Comparison of ENCODE assay signal across 26 mouse cellular contexts in the genomic region with DNA sequence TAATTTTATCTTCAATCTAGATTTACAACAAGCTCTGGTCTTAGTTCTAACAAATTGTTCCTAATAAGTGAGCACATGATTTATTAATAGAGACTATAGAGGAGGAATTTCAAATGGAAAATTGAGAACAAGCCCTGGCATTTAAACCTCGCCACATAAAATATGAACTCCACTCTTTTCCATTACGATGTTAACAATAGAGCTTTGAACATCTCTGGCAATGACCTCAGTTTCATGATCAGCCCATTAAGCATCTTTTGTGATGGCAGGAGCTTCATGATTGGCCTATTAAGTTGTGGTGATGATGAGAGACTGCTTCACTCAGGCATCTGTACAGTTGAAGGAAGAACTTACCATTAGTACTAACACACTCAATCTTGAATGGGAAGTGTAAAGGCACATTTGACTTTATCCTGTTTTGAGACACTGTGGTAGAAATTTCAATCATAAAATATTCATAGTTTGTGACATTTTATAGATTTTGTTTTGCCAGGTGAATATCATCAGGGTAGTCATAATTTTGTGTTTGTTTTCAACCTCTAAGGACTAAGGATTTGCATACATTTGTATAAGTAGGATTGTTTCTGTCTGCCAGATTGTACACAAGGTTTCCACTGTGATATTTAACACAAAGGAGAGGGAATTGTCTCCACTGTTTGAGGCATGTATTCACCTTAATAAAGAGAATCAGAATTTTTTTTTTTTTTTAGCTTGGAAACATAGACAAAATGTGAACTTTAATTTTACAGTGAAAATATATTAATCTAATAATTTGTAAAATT.
"Had no signal": no experiment of that assay in that cellular context is flagged by ENCODE, and none has a peak within 500 bp of the region (broad histone marks: within the 10 kb centered on the region; RNA-seq: fewer than 3 reads in every experiment).

No protein-coding gene starts in this region.

- H3K4me3 ChIP-seq: gastrocnemius, adult 2 months; heart, embryonic 10.5 days; heart, embryonic 12.5 days; hindbrain, embryonic 10.5 days; hindbrain, embryonic 12.5 days; intestine, embryonic 15.5 days; layer of hippocampus, adult 2 months; limb, embryonic 12.5 days; limb, embryonic 15.5 days had no signal

- H3K36me3 ChIP-seq: heart, embryonic 10.5 days; heart, embryonic 12.5 days; hindbrain, embryonic 10.5 days; hindbrain, embryonic 12.5 days; intestine, embryonic 15.5 days; limb, embryonic 12.5 days; limb, embryonic 15.5 days had no signal

- H3K4me2 ChIP-seq: heart, embryonic 12.5 days; hindbrain, embryonic 12.5 days; hindbrain, embryonic 14.5 days; intestine, embryonic 15.5 days; limb, embryonic 12.5 days; limb, embryonic 15.5 days had no signal

- DNase-seq: gastrocnemius, adult 2 months; gastrocnemius, postnatal 10 days; gastrocnemius, postnatal 25 days; heart, adult 18-20 months; heart, postnatal 10 days; heart, postnatal 4 days; kidney, adult 18-20 months; kidney, adult 8-10 months; kidney, postnatal 10 days; kidney, postnatal 25 days; kidney, postnatal 4 days; layer of hippocampus, adult 9-11 months; layer of hippocampus, postnatal 36 days; left cerebral cortex, postnatal 4 days had no signal

- H3K27ac ChIP-seq: gastrocnemius, adult 2 months; heart, embryonic 10.5 days; hindbrain, embryonic 10.5 days; hindbrain, embryonic 12.5 days; hindbrain, embryonic 14.5 days; intestine, embryonic 15.5 days; layer of hippocampus, adult 2 months; limb, embryonic 12.5 days; limb, embryonic 15.5 days had no signal

- H3K9ac ChIP-seq: heart, embryonic 12.5 days; hindbrain, embryonic 12.5 days; hindbrain, embryonic 14.5 days; intestine, embryonic 15.5 days; limb, embryonic 12.5 days; limb, embryonic 15.5 days had no signal

- H3K27me3 ChIP-seq: heart, embryonic 12.5 days; hindbrain, embryonic 12.5 days; intestine, embryonic 15.5 days; limb, embryonic 12.5 days; limb, embryonic 15.5 days had no signal

- H3K4me1 ChIP-seq: heart, embryonic 10.5 days; heart, embryonic 12.5 days; hindbrain, embryonic 10.5 days; hindbrain, embryonic 12.5 days; intestine, embryonic 15.5 days; limb, embryonic 12.5 days; limb, embryonic 15.5 days had no signal

- ATAC-seq: hindbrain, embryonic 16.5 days; inflammation-experienced regulatory T-cells, adult 6 months; intestine, embryonic 15.5 days; intestine, postnatal 0 days had no signal

- H3K9me3 ChIP-seq: heart, embryonic 10.5 days; heart, embryonic 12.5 days; hindbrain, embryonic 10.5 days; hindbrain, embryonic 12.5 days; intestine, embryonic 15.5 days; limb, embryonic 12.5 days; limb, embryonic 15.5 days had no signal
